Mouse (Mus musculus) layer of hippocampus, adult 9-11 months (tissue): ENCODE measurements at regions not wholly inside any gene's neighbourhood (a gene's known extent, or its start where the extent isn't known, plus 50 kb on each side); places are given as distances from the start of the nearest gene placed in this dataset.
A peak's percentile ranks its signal among the peaks of the same experiment; 100 is the strongest.

Source experiments
- DNase-seq: peaks from one replicate; pipeline ENCODE4 v3.0.0; 2022

DNA sequence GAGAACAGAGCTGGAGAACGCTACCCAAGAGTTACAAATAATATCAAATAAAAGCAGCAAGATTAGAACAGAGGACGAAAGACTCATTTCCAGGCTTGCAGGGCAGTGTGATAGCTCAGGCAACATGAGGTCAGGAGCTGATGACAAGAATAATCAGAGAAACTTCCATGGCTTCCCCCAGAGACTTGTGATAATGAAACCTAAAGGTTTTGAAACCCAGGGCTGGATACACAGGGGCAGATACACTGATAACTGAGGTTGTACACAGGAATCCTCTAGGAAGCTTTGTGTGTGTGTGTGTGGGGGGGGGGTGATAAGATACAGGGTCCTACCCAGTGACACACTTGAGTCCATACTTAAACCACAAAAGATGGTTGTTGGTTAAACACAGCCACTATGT lies 423.4 kb upstream of the Smim15 start:
- no peak for DNase-seq

GRCm38 (mm10) chr13:107620210-107620609 lies 424.0 kb upstream of the Smim15 start:
- DNase-seq = no peak

DNA sequence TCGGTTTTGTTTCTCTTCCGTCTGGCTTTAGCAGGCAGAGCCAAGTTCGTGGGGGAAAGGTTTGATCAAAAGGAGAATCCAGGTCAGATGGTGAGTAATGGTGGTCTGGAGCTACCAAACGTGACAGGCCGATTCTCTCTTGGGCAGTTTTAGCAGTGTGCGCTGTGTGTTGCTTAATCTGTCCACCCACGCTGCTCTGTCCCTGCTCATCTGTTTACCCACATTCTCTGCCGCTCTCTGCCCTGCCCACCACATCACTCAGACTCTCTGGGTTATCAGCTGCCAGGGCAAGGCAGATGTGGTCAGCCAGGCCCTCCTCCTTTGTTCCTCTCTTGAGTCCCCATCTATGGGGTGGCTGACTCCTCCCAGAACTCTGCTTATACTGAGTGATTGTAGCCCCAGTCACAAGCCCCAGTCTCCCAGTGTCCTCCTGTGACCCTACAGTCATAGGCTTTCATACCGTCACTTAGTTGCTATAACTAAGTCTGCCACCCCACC lies 424.8 kb upstream of the Smim15 start:
- DNase-seq = peak; percentile 83

DNA sequence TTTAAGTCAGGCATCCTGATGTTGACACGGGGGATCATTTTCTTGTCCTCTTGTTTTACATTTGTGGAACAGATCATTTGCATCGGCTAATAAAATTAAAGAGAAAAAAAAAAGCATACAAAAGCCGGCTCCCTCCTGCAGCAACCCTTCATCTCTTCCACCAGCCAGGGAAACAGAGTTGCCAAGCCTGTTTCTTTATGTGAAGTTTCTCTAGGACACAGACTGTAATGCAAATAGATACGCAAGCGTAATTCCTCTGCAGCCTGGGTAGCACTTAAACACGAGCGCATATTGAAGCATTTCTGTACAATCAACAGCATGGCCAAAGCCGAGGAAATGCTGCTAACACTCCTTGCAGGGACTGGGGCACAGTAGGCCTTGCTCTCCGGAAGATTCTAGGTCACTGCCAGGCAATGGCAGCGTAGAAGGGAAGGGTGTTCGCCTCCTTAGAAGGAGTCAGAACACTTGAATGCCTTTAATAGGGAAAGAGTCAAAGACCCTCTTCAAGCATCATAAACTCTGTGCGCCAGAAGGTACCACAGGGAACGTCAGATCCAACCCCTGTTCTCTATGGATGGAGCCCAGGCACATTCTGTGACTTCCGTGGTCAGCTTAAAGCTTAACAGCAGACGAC lies 425.3 kb upstream of the Smim15 start:
- DNase-seq = no peak

DNA sequence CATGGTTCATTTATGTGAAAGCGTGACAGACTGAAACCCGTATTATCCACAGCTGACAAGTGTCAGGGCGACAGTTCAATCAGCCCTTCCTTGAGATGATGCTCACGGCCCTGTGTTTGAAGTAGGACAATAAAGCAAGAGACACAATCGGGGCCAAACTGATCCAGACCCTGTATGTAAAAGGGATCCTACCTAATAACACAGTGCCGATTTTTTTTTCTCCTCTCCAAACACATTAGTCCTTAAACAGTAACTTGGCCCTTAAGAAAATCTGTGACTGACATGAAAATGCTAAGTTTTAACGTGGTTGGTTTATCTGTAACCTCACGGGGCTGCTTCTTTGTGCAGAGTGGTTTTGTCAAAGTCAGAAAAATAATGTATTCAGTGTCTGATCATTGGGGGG lies 425.9 kb upstream of the Smim15 start:
- no peak for DNase-seq

GRCm38 (mm10) chr13:107617582-107617981 lies 426.7 kb upstream of the Smim15 start:
- no peak for DNase-seq

GRCm38 (mm10) chr13:107616775-107617174 lies 427.5 kb upstream of the Smim15 start:
- no peak for DNase-seq

- no peak for DNase-seq
These were observed 435.2 kb upstream of the Smim15 start for GRCm38 (mm10) chr13:107608996-107609503.

GRCm38 (mm10) chr13:107607294-107607693 lies 437.0 kb upstream of the Smim15 start:
- DNase-seq = peak; percentile 61

GRCm38 (mm10) chr13:107602149-107602548 lies 442.1 kb upstream of the Smim15 start:
- DNase-seq = no peak

- DNase-seq = no peak
These were observed 443.2 kb upstream of the Smim15 start for GRCm38 (mm10) chr13:107601132-107601439.

- no peak for DNase-seq
These were observed 443.7 kb upstream of the Smim15 start for GRCm38 (mm10) chr13:107600331-107601131.

DNA sequence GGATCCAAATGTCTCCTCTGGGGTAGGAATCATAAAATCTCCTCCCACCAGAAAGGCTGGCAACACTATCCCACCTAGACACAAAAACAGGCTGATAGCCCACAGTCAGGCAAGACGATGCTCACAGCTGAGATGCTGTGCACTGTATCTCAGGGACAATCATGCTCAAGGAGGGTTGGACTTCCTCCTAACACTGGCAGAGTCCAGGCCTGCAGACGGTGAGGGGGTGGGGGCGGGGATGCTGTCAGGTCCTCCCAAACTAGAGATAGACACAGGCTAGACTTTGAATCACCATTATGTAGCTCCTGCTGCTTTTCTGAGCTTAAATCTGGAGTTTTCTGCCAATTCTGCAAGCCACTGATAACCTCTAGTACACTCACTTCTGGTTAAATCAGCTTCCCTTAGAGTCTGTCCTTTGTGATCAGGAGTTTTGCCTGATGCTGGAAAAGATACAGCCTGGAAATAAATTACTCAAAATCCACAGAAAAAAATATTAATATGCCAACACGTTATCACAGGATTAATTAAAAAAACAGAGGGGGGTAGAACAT lies 445.1 kb upstream of the Smim15 start:
- DNase-seq = no peak

DNA sequence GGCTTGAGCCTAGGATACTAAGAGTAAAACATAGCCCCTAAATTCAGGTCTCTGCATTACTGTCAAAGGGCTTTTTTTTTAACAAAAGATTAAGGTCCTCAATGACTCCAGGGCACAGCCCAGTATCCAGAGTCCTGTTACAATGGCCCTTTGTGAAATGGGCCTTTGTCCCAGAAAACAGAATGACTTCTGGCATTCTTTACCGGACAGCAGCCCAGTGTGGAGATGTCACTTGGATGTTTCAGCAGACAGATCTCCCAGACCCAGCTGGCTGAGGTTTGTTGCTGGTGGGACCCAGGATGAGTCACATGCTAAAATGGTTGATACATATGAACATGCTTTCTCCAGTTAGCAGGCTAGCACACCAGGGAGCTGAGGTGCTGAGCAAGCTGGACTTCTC lies 445.9 kb upstream of the Smim15 start:
- peak; percentile 38 for DNase-seq

GRCm38 (mm10) chr13:107597217-107597616 lies 447.0 kb upstream of the Smim15 start:
- DNase-seq = no peak

DNA sequence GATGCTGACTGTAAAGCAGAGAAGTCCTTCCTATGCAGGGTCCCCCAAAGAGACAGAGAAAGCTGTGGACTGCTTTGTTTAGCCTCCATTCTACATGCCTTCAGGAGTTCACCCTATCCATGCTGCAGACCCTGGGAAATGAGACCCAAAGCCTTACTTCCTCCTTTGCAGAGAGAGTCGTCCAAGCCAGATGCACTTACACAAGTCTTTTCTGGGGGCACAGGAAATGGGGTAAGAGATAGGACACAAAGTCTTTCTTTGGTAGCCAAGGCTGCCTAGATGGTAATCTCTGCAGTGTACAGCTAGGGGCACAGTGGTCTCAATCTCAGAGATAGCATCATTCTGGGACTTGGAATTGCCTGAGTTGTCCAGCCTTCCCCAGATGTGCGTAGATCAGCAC lies 448.1 kb upstream of the Smim15 start:
- no peak for DNase-seq

DNA sequence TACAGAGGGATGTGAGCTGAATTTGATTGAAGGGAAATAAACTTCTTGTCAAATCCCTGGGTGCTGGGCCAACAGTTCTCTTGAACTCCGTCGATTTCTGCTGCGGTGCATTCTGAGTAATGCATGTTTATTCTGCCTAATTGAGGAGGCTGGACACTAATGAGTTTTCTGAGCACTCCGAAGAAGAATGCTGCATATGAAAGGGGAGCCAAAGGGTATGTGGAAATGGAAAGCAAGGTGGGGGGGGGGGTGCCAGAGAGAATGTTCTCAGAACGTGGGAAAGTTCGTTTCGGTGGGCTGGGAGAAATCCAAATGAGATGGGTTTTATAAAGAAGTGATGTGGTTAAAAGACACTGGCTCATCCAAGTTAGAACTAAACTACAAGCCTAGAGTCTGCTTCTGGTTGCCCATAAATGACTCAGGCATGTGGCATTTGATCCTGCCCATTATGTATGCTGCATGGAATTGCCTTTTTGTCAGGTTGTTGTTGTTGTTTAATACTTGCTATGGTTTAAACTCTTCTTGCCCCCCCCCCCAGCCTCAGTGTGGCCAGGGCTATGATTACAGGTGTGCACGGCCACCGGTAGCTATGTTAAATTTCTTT lies 455.7 kb upstream of the Smim15 start:
- DNase-seq = no peak

- DNase-seq = no peak
These were observed 456.6 kb upstream of the Smim15 start for GRCm38 (mm10) chr13:107587678-107588077.

DNA sequence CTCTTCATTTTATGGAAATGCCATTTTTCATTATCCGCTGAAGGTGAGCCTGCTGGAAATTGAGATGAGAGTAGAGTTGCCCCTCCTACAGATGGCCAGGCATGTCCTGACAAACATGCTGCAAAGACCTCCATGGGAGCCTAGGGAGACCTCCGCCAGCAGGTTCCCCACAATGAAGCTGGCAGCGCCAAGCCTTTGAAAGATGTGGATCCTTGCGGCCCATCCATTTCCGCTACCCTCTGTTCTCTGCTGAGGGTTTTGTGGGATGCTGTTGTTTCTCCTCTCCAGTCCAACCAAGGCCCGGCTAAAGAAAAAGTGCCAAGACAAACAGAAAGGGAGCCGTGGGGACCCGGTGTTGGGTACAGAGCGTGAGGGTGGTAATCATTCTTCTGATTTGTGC lies 458.3 kb upstream of the Smim15 start:
- no peak for DNase-seq

- no peak for DNase-seq
These were observed 458.9 kb upstream of the Smim15 start for GRCm38 (mm10) chr13:107585353-107585752.

DNA sequence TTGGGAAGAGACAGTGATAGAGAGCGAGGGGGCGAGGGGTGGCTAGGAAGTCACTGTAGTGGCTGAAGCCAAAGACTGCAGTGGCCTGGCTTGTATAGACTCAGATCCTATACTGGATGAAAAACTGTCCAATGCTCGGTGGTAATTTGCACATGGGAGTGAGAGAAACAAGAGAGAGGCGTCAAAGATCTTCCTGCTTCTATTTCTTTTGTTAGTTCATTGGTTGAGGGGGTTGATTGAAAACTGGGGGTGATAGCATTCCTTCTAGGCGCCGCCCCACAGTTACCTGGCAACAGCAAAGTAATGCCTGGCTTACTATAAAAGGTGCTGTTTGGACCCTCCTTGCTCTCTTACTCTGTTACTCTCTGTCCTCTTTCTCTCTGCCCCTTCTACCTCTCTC lies 465.3 kb upstream of the Smim15 start:
- no peak for DNase-seq

DNA sequence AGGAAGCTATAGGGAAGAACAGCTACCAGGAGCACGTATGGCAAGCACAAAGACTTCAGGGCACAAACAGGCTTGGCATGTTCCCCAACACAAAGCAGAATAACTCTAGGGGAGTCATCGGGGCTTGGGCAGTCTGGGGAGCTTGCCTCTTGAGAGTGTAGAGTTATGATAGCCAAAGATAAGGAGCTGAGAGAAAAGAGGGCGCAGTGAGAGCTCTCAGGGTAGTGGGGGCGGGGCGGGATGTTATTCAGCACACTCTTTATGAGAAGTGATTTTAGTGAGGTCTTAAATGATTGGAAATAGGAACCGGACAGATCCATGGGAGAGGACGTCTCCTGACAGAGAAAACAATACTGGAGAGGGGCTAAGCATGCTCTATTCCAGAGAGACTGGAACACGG lies 466.4 kb upstream of the Smim15 start:
- no peak for DNase-seq

GRCm38 (mm10) chr13:107577272-107577671 lies 467.0 kb upstream of the Smim15 start:
- DNase-seq = no peak

GRCm38 (mm10) chr13:107576701-107577100 lies 467.5 kb upstream of the Smim15 start:
- no peak for DNase-seq
